ENCODE assay signal across 15 mouse cellular contexts in genomic region chr10:84369646-84370314, GRCm38 (mm10).
"Had no signal": no experiment of that assay in that cellular context is flagged by ENCODE, and none has a peak within 500 bp of the region (broad histone marks: within the 10 kb centered on the region; RNA-seq: fewer than 3 reads in every experiment).

No protein-coding gene starts in this region.

- ATAC-seq: midbrain, embryonic 13.5 days had no signal

- H3K36me3 ChIP-seq: liver, embryonic 15.5 days had no signal

- H3K9me3 ChIP-seq: limb, embryonic 12.5 days; limb, embryonic 15.5 days; liver, embryonic 15.5 days; lung, embryonic 15.5 days; midbrain, embryonic 13.5 days had no signal

- H3K4me1 ChIP-seq: liver, embryonic 15.5 days had no signal

- H3K4me3 ChIP-seq: limb, embryonic 12.5 days; limb, embryonic 15.5 days; liver, embryonic 15.5 days; lung, embryonic 15.5 days; midbrain, embryonic 13.5 days had no signal

- H3K4me2 ChIP-seq: limb, embryonic 12.5 days; limb, embryonic 15.5 days; liver, embryonic 11.5 days; liver, embryonic 15.5 days; lung, embryonic 15.5 days; midbrain, embryonic 13.5 days had no signal

- H3K27me3 ChIP-seq: limb, embryonic 12.5 days; limb, embryonic 15.5 days; liver, embryonic 15.5 days; lung, embryonic 15.5 days; midbrain, embryonic 13.5 days had no signal

- DNase-seq: kidney, adult 18-20 months; kidney, adult 9 months; kidney, postnatal 14 days; kidney, postnatal 4 days; left cerebral cortex, postnatal 4 days; lung, adult 18-20 months; lung, postnatal 10 days; lung, postnatal 36 days; thymus, postnatal 25 days had no signal

- H3K27ac ChIP-seq: limb, embryonic 12.5 days; limb, embryonic 15.5 days; liver, embryonic 15.5 days; lung, embryonic 15.5 days; midbrain, embryonic 13.5 days had no signal

- H3K9ac ChIP-seq: limb, embryonic 12.5 days; limb, embryonic 15.5 days; liver, embryonic 15.5 days; lung, embryonic 15.5 days; midbrain, embryonic 13.5 days had no signal
